Mouse (Mus musculus): ENCODE measurements at regions not wholly inside any gene's neighbourhood (a gene's known extent, or its start where the extent isn't known, plus 50 kb on each side); places are given as distances from the start of the nearest gene placed in this dataset.

DNA sequence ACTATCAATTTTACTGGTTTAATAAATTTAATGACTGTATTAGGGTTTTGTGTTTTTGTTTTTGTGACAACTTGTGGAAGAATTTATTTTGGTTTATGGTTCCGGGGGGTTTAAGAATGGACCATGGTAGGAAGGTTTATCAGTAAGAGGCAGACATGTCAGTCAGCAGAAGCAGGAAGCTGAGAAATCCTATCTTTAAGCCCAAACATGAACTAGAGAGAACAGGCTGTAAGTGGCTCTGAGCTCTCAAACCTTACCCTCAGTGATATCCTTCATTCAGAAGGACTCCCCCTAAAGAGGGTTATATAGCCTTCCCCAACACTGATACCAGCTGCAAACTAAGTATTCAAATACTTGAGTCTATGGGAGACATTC, 170.8 kb downstream of the Btg1 start:
- DNase-seq = no peak

DNA sequence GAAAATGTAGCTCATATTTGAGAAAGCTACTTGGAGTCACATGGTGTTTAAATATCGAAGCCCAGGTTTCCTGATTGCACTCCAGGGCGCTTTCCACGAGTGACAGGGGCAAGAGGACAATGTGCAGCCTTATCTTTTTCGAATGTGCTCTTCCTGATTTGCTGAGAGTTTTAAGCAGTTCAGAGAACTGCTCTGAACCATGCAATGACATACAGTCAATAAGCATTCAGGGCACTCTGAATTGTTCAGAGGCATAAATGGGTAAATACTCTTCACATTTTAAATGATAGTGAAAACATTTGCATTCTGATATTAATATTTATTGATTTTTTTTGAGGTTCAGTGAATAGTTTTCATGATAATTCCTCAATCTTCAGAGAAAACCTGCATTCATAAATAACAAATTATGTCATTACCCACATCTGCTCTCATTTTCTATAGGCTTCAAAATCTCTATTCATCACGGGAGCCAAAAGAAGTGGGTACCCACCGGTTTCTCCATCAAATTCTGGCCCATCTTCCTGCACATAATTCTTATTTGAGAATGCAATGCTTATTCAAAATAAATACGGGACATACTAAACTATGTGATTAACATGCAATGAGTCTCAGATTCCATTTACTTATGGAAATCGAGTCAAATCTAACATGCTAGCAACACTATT, 171.7 kb downstream of the Btg1 start:
- DNase-seq = no peak

DNA sequence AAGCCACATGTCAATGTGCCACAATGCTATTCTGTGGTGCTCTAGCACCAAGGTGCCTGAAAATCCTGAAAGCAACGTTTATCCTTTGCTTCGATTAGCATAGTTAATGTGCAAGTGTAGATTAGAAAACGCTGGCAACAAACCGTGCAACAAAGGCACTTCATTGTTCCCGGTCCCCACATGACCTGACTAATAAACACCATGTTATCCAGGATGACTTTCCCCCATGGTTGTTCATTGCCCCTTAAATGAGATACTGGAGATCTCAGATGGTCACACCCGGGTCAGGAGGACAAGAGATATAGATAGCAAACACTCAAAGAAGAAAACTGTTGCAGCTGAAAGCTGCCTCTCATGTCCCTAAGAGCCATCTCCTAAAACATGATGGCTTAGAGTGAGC, 180.3 kb downstream of the Btg1 start:
- no peak for DNase-seq

DNA sequence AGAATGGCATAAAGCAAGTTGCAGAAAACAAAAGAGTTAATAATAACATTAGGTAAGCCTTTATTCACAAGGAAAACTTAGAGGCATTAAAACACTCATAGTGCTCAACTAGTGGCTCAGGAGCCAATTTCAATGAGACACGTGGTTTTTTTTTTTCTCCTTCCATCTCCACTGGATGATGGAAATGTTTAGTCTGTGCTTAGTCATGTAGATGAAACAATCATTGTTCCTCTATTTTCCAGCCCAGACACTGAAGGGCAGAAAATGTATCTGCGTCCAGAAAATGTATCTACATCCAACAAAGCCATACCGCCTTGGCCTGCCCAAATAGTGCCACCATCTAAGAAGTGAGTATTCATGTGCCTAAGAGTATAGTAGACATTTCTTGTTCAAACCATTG, 184.0 kb downstream of the Btg1 start:
- DNase-seq = no peak

DNA sequence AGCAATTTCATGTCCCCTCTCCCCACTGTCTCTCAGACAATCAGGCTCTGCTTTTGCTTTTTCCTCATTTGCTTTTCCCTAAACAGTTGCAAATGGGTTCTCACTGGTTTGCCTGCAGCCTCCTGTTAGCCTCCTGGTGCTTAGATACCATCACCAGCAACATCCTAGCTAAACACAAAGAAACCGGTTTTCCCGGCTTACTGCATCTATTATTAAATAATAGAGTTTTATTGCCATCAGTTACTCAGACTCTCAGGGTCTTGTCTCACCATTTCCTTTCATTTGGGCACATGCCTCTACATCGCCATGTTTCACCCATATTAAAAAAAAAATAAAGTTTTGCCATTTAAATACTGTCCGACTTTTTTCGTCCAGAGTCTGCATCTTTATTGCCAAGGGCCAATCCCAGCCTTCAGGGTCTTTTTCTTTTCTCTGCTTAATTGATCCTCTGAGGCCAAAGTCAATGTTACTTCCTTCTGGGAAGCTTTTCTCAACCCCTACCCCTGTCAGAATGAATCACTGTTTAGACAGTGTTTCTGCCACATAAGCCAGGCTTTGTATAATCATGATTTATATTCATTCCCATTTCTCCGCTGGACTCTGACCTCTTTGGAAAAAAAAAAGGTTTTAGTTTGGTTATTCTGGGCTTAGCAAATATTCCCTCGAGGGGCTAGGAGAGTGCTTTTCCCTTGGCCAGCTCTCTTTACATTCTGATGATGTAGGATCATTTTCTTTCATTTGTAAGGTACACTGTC, 187.4 kb downstream of the Btg1 start:
- no peak for DNase-seq

DNA sequence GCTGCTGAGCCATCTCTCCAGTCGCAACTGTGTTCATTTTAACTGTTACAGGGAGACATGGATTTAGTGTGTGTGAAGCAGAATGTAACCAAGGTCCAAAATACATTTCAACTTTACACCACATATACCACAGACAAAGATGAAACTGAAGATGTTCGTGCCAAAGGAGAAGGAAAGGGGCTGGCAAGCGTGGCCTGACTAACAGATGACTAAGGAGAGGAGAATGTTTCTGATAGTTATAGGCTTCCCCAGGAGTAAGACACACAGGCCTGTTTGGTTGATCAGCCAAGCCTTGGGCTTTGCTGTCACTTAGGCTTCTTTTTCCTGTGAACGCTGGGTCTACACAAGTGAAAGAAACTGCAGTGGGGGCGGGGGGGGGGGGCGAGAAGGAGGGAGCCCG, 189.8 kb downstream of the Btg1 start:
- no peak for DNase-seq

- no peak for DNase-seq
These were observed 205.0 kb downstream of the Btg1 start for GRCm38 (mm10) chr10:96821852-96822251.

DNA sequence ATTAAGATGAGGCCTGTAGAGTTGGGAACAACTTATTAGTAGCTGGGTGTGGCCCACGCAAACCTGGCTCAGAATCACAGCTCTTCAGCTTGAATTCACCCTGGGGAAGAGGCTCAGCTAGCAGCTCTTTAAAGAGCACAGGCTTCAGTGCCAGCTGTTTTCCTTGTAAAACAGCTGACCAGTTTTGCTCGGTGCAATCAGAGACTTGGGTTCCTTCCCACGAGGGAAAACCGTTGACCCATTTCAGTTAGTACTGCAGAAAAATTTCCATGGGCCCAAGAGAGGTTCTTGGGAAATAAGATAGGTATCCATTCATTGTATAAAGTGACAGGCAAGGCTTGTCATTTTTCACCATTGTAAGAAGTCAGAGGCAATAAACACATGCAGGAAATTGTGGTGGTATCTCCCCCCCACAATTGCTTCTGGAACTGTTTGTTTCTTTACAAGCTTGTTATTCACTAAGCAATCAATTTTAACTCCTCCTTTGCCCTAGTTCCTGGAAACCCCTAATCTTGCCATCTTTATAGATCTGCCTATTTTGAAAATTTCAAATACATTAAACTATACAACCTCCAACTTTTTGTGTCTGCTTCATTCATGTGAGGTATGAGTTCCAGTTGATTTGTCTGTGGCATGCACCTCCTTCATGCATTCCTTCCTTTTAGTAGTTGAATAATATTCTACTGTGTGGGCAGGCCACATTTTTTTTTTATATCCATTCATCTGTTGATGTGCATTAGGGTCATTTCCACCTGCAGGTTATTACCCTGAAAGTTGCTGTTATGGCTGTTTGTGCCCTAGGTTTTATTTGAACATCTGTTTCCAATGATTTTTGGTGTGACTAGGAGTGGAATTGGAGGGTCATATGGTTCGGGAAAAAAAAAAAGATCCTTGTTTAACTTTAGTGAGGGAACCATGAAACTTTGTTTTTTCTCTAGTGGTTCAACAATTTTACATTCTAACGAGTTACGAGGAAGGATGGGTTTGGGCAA, 205.8 kb downstream of the Btg1 start:
- DNase-seq = peak; percentile 33

DNA sequence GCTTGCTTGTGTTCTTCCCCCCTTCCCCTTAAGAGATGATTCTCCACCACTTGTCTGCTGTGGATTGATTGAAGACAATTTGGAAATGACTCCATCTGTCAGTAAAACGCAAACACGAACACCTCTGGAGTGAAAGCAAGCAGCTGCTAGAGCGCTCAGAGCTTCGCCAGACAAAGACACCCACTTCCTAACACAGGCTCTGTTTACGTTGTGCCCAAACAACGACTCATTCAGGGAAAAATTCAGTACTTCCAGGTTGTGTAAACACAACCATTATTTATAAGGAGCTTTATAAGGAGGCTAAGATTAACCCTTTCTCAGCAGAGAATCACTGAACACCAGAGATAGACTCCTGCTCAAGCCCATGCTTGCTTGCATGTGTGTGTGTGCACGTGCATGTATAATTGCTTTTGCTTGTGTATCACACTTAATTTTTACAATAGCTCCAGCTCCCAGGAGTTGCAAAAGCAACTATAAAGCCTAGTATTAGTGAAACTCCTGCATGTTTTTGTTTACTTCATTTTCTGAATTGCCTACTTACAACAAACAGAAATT, 209.5 kb downstream of the Btg1 start:
- DNase-seq = no peak

GRCm38 (mm10) chr10:96827971-96828370, 211.2 kb downstream of the Btg1 start:
- no peak for DNase-seq

DNA sequence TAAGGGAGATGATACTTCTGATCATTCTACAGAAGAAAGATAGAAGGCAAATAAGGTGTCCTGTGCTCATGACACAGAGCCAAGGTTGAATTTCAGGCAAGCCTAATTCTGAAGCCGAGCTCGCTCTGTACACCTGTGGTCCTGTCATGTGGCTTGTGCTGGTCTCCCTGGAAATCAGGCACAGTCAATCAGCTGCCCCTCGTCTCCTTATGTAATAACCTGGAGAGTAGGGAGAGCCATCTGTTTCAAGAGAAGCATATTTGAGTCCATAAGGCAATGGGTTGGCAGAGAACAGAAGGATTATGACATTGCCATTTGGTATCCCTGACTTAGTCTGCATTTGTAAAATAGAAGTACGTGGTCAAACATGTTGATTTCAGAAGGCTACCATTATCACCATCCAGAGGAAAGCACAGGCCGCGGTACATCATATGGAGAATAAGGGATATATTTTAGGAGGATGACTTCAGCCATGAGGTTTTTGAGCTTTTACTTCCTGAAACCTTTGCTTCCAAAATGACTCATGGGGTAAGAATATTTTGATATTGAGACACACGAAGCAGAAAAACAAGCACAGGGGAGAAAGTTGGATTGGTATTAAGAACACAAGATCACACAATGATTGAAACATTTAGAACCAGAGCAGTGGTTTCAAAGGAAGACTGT, 211.9 kb downstream of the Btg1 start:
- DNase-seq = no peak

GRCm38 (mm10) chr10:96831071-96831470, 214.3 kb downstream of the Btg1 start:
- no peak for DNase-seq

DNA sequence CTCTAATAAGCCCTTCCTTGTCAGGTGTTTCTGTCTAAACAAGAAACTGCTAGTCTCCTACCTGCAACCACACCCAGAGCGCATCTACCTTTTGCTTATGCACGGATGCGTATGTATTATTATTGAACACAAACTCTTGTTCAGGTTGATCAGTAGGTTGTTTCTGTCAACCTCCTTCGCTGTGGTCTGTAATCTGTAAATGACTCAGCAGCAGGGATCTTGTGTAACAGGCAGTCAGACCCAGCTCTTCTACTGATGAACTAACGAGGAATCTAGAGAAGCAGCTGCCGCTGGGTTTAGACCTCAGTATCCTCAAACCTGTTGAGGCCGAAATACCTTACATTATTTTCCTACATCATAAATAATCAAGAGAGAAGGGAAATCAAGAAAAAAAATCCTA, 220.4 kb downstream of the Btg1 start:
- no peak for DNase-seq

DNA sequence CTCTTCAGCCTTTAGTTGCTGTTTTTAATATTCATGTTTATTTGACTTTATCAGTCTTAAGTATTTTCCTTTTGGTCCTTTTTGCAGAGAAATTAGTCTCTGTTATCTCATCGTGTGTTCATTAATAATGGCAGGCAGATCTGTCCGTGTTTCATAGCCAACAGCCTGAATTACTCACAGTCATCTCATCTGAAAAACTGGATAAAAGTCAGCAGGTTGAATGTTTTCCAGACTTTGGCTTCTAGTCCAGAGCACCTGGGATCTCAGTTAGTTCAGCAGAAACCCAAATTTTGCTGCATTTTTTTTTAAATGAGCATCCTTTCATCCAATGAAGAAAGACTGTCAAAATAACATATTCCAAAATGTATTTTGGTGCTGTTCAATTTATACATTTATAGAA, 224.3 kb downstream of the Btg1 start:
- DNase-seq = no peak

DNA sequence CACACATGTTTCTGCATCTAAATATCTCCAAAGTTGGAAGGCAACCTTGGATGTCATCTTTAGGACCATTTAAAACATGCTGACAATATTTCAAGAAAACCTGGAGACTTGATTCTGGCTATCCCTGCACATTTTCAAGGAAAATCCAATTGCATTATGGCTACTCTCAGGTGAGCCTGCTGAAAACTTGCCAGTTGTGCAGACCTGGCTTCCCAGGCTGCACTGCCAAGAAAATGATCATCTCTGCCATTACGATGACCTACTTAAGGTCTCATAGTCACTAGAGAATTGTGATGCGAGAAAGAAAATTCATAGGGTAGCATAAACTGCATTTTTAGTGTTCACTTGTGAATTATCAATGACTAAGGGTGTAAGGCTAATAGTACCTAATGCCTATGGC, 225.2 kb downstream of the Btg1 start:
- DNase-seq = no peak

- DNase-seq = no peak
These were observed 229.1 kb downstream of the Btg1 start for GRCm38 (mm10) chr10:96845906-96846305.

GRCm38 (mm10) chr10:96847028-96847427, 230.2 kb downstream of the Btg1 start:
- DNase-seq = no peak

GRCm38 (mm10) chr10:96847433-96848165, 230.8 kb downstream of the Btg1 start:
- peak; percentile 31 for DNase-seq

DNA sequence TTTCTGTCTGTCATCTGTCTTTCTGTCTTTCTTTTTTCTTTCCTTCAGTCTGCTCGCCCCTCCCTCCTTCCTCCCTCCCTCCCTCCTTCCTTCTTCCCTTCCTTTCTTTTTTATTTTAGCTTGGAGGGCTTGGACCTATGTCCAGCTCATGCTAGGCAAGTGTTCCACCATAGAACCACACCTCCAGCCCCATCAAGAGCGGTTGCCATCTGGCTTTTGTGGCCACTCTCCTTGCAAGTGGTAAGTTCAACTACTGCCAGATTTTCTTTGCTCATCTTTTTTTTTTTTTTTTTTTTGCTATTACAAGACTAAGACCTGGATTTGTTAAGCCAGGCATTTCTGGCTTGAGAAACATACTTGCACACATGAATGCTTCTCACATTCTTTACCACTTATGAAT, 231.7 kb downstream of the Btg1 start:
- DNase-seq = no peak

- no peak for DNase-seq
These were observed 243.6 kb downstream of the Btg1 start for GRCm38 (mm10) chr10:96860366-96860765.

DNA sequence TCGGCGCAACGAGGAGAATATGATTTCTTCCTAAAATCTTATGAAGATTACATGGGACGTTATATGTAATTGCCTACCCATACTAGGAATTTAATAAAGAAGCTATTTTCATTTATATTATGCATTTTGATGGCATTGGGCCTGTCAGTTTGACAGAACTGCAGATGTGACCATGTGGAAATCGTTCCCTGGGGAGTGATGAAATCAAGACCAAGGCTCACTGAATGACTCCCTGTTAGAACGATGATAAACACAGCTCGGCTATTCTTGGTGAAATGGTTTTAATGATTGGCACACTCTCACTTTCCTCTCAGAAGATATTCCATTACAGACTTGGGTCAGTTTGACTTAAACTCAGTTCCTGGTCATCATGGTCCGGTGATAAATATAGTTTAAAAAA, 246.4 kb downstream of the Btg1 start:
- DNase-seq = no peak

DNA sequence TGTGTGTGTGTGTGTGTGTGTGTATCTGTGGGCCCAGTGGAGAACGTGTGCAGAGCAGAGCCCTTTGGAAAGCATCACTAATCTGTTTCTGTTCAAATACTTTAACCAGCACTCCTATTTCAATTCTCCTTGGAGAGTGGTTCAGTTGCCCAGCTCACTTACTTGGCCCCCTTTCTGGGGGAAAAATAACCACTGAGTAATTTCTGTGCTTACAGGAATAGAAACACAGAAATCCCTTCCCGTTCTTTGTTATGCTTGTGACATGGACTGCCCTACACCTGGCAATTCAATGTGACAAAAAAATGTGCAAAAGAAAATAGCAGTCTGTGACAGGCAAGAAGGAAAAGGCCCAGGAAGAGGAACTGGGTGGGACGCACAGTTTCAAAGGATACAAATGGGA, 249.7 kb downstream of the Btg1 start:
- DNase-seq = peak; percentile 24
